Mouse (Mus musculus) layer of hippocampus, adult 6 months (tissue): ENCODE data around the gene S100a13. TPM values are rescaled to one million over a fixed set of nuclear protein-coding genes. Genes with fewer than 3 reads are reported as not detected.

Experiments used
- long read RNA-seq, 2 experiments: library from polyadenylated mRNA; unstranded; transcript quantifications; one replicate each; pipeline ENCODE4 v2.0.0; 2019 to 2020
- polyA plus RNA-seq: library from polyadenylated mRNA; unstranded; fragments of <200 nt; fragmentation: Nextera tagmentation; gene quantifications from 2 replicates; pipeline ENCODE4 v1.2.3, GENCODE M21; 2021

The S100a13 gene
- 174 and 206 TPM in 2 replicates for polyA plus RNA-seq
- long read RNA-seq, experiment 1, partial matches to known transcripts = 134 of 137 reads
- long read RNA-seq, experiment 1, other reads (novel, unspliced or antisense) = 3 of 137 reads
- long read RNA-seq, experiment 2, partial matches to known transcripts = 9 of 9 reads
- long read RNA-seq, experiment 2, other reads (novel, unspliced or antisense) = 0 of 9 reads

DNA sequence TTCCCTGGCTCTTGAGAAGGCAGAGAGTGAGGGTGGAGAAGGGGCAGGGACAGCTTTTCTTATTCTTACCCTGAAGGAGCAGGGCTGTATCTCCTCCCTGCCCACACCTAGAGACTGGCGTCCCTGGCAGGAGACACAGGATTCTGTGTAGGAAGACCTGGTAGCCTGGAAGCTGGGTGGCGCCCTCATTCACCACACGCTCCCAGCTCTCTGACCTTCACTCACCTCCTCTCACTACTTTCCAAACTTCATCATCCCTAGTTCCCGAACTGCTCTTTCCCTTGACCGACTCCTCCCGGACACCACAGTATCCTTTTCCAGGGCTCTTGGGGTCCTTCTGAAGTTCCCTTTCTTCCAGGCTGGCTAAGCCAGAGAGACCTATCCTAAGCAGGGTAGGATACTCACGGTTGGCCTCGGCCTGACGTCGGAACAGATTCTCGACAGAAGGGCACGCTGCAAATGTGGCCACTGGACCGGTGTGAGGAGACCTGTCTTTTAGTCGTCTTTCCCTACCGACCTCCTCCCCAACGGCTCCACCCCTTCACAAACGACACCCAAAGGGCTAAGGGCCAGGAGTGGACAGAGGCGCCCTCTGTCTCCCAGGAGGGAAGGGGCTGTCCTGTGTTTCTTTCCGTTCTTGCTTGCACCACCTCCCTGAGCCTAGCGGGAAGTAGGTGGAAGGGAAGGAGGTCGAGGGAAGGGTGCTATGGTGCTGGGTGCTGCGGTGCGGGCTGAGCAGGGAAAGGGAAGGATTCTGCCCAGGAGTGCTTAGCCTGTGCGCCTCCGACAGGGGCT is at the start of gene S100a13, which contains the start of gene S100a1:
S100a13 (plus strand) TSS at position 640 of the 795 bp plus-strand sequence.
S100a1 (minus strand) TSS at position 597 of the 795 bp plus-strand sequence.

DNA sequence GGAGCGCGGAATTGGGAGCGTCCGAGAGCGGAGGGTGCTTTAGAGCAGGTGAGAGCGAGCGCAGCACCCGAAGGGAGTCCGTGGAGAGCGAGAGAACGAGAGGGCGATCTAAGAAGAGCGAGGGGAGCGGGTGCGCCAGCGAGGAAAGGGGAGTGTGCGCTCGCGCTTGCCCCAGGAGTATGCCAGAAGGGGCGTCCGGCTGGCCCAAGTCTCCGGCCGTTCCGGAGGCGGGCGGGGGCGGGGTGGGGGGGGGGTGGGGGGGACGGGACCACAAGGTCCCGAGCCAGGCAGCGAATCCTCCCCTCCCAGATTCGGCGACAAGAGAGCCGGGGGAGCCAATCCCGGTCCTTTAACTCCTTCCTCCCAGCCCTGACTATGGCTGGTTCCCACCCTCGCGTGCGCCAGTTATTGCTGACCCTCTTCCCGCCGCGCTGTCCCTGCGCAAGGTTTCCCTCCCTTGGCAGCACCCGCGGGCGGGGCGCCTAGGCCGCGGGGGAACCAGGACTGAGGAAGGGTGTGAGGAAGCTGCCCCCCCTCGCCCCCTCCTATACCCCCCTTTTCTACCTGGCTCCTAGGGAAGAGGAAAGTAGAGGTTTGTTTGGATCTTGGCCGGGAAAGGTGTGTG is 48.4 kb upstream of the S100a13 start, which contains the start of gene Npr1:
Npr1 (minus strand) TSS at position 181 of the 625 bp plus-strand sequence.

GRCm38 (mm10) chr3:90475831-90476611 is 38.2 kb upstream of the S100a13 start, which contains the start of gene Ilf2:
TSS of gene Ilf2 (plus strand) at chr3:90476126.

GRCm38 (mm10) chr3:90490696-90491256 is 23.5 kb upstream of the S100a13 start, which contains the start of gene Snapin:
TSS of gene Snapin (minus strand) at chr3:90491033.

DNA sequence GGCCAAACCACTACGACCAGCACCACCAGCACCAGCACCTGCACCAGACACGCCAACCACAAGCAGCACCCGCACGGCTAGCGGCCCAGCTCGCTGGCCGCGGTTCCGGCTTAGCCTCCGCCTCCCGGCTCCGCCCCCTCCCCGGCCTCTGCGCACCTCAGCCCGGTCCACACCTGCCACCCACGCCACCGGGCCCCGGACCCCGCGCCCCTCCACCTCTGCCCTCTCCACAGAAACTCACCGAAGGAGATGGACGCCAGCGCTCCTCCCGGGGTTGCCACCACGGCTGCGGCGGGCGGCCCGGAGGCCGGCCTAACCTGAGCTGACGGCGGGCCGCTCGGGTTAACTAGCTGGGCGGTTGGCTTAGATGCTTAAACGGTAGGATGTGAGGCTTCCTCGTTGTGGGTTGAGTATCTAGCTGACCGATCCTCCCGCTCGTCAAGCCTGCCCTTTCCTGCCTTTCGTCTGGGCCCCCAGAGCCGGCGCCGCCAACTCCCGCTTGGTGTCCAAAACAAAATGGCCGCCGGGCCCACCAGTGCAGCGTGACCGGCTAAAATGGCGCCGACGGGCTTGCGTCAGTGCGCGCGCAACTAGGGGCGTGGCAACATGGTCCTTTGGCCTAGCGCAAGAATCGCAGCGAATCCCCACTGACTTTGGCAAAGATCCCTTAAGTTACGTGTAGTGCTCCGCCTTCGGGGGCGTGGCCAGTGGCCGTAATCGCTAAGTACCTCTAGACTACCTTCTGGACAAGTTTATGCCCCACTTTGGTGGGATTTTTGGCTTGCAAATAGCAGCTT is 5.1 kb upstream of the S100a13 start, which contains the start of gene Chtop:
Chtop (minus strand) TSS at position 549 of the 797 bp plus-strand sequence.

GRCm38 (mm10) chr3:90526580-90526979 is 12.3 kb downstream of the S100a13 start, which contains the start of gene S100a14:
TSS of gene S100a14 (plus strand) at chr3:90526856.

GRCm38 (mm10) chr3:90537141-90537904 is 23.1 kb downstream of the S100a13 start, which contains the start of gene S100a16:
TSS of gene S100a16 (plus strand) at chr3:90537254.

DNA sequence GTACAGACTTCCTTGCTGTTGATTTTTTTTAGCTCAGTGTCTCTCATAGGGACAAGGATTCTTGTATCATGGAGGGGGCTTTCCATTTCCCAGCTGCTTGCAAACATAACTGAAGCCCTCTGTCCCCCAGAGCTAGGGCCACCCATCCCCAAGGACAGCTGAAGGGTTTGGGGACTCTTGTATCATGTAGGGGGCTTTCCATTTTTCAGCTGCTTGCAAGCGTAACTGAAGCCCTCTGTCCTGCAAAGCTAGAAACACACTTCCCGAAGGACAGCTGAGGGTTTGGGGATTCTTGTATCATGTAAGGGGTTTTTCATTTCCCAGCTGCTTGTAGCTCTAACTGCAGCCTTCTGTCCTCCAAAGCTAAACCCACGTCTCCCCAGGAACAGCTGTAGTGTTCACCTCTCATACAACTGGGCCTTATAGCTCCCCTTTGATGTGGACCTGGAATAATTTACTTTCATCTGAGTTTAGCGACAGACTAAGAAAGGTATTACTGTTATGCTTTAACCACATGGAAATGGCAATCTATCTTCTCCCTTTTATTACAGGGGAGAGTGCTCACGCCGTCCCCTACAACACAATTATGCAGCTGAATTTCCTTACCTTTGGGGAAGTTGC is 45.9 kb downstream of the S100a13 start, which contains the start of gene S100a3:
S100a3 (plus strand) TSS at position 571 of the 621 bp plus-strand sequence.

Other genes starting within 250 kb of the S100a13 start
- gene Dennd4b, start 249.2 kb upstream of the S100a13 start, polyA plus RNA-seq = 6.4 and 6.6 TPM in 2 replicates
- gene Gatad2b, start 221.3 kb upstream of the S100a13 start, polyA plus RNA-seq = 14.5 and 17.0 TPM in 2 replicates
- 3.6 TPM in 2 replicates for gene Slc27a3, start 124.5 kb upstream of the S100a13 start, polyA plus RNA-seq
- gene Ints3, start 80.8 kb upstream of the S100a13 start, polyA plus RNA-seq = 12.0 and 12.8 TPM in 2 replicates
- 0.78 and 0.92 TPM in 2 replicates for gene Npr1, start 48.6 kb upstream of the S100a13 start, polyA plus RNA-seq
- 70.1 and 73.7 TPM in 2 replicates for gene Ilf2, start 38.3 kb upstream of the S100a13 start, polyA plus RNA-seq
- 91.8 and 96.6 TPM in 2 replicates for gene Snapin, start 23.4 kb upstream of the S100a13 start, polyA plus RNA-seq
- gene Chtop, start 4.9 kb upstream of the S100a13 start, polyA plus RNA-seq = 86.8 and 92.3 TPM in 2 replicates
- gene S100a1, start within 50 bp of the S100a13 start, polyA plus RNA-seq = 287 and 351 TPM in 2 replicates
- 0.15 TPM in 1 of 2 replicates, not detected in the other for gene S100a14, start 12.4 kb downstream of the S100a13 start, polyA plus RNA-seq
- 198 and 207 TPM in 2 replicates for gene S100a16, start 22.8 kb downstream of the S100a13 start, polyA plus RNA-seq
- 0.58 and 1.2 TPM in 2 replicates for gene S100a3, start 46.1 kb downstream of the S100a13 start, polyA plus RNA-seq
- gene S100a2, start 75.8 kb downstream of the S100a13 start, polyA plus RNA-seq = not detected in 2 replicates
- not detected in 2 replicates for gene Gm42674, start 87.5 kb downstream of the S100a13 start, polyA plus RNA-seq
- gene S100a4, start 89.3 kb downstream of the S100a13 start, polyA plus RNA-seq = 5.3 and 5.8 TPM in 2 replicates
- not detected in 2 replicates for gene S100a5, start 94.1 kb downstream of the S100a13 start, polyA plus RNA-seq
- gene S100a6, start 98.4 kb downstream of the S100a13 start, polyA plus RNA-seq = 46.6 and 59.7 TPM in 2 replicates
- 0.10 TPM in 1 of 2 replicates, not detected in the other for gene S100a7a, start 139.6 kb downstream of the S100a13 start, polyA plus RNA-seq
- 0.62 and 0.70 TPM in 2 replicates for gene S100a8, start 154.5 kb downstream of the S100a13 start, polyA plus RNA-seq
- not detected in 2 replicates for gene S100a9, start 181.3 kb downstream of the S100a13 start, polyA plus RNA-seq
- gene Pglyrp4, start 212.5 kb downstream of the S100a13 start, polyA plus RNA-seq = not detected in 2 replicates